Mouse (Mus musculus) embryo, embryonic 9.5 days (tissue): ENCODE results near the gene Deaf1.
A peak's percentile ranks its signal among the peaks of the same experiment; 100 is the strongest.

Experiments
- DNase-seq: peaks from one replicate; pipeline ENCODE4 v3.0.0-alpha.2; 2017; ENCODE audit errors: extremely low spot score

Deaf1 gene

DNA sequence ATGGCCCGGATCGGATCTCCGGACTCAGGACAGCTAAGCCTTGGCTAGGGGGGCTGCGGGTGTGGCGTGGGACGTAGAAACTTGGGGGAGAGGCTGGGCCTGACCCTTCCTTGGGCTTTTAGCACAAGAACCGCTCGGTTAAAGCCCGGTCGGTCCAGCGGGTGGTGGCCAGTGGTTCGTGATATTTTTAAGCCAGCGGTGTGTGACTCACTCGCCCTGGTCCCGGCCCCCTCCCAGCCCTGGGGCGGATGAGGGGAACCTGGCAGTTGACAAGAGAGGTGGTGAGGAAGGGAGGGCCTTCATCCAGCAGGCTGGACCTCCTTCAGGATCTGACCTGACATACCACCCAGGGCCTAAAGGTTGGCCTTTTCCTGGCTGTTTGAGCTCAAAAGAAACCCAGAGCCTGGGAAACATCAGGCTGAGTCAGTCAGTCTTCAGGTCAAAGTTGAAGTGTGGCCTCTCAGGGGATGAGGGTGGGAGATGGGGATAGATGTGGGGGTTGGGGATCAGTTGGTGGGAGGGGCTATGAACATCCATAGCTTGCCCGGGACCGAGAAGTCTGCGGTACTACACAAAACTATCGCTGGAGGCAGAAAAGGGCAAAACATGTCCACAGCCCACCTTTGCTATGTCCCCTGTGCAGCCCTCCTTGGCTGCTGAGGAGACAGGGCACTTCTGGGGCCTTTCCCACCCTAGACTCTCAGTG, 11.9 kb upstream of the Deaf1 start:
- no peak for DNase-seq

DNA sequence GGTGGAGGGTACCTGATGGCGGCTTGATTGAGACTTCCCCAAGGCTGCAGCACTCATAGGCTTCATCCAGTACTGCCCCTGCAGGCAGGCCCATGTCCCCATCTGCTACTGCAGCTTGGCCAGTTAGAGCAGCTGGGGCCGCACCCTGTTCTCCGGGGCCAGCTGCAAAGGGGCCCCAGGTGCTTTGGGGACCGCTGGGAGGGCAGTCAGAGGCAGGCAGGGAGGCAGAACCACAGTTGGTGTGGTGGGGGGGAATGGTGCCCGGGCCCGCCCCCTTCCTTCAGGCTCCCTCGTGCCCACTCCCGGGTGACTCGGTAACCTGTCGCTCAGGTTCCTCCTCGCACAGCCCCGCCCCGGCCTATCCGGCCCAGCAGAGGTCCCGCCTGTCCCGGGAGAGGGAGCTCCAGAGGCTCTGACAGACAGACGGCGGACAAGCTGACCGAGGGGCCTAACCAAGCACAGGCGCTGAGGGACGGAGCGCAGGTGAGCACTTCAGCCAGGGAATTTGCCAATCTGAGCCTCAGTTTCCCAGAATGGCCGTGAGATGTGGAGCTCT, 11.2 kb upstream of the Deaf1 start, which contains the start of gene Eps8l2:
Eps8l2 (plus strand) TSS at position 305 of the 556 bp plus-strand sequence.
- DNase-seq: peak; percentile 37

DNA sequence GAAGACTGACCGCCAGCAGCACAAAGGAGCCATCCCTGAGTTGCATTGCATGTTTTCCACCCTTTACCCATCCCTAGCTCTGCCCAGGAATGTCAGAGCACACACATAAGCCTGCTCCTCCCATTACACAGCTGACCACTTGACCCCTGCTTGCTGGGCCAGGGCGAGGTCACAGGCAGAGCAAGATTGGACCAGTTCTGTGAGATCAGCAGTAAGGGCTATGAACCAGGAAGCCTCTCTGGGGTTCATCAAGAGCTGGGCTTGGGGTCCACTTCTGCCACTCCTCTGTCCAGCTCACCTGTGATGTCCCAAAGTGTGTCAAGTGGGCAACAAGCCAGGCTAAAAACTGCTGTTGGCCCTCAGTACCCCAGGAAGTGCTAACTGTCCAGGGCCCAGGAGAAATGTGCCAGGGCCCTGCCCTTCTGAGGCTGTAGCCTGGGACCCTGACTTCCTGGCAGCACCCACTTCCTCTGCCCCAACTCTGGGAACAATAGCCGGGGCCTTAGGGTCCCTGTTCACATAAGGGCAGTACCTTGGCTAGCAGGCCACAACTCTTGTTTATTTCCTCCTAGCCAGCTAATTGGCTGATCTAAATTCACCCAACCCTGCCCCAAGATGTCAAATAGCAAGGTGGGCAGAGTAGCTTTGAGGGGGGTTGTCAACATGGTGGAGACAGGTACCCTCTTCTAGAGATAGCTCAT, 10.4 kb upstream of the Deaf1 start:
- peak; percentile 11 for DNase-seq

DNA sequence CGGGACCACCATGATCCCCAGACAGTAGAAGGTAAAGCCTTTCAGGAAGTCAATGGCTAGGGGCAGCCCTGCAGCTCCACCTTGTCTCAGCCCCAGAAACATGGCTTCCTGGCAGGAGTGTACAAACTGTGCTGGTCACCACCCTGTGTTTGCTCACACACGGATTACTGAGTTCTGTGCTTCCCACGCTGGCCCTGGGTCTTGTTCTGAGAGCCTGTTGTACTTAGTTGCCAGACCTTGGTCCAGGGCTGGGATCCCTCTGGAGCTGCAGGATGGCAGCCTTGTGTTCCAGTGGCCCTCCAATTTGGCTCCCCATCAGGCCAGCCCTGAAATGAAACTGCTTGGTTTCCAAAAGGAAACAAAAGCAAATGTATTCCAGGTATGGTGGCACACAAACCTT, 8.8 kb upstream of the Deaf1 start:
- DNase-seq: no peak

DNA sequence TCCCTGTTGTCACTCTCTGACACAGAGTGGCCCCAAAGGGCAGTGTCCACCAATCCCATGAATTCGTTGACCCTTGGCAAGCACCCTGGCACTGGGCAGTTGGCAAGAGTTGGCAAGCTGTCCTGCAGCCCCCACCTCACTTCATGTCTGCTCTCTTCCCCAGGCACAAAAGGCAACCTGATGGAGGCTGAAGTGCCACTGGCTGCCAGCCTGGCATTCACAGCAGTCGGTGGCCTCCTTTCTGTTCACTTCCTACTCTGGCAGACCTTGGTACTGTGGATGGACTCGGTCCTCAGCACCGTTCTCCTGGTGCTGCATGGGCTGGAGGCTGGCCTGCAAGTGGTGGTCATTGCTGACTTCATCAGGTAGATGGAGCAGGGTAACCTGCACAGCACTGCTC, 8.2 kb upstream of the Deaf1 start:
- DNase-seq: no peak

DNA sequence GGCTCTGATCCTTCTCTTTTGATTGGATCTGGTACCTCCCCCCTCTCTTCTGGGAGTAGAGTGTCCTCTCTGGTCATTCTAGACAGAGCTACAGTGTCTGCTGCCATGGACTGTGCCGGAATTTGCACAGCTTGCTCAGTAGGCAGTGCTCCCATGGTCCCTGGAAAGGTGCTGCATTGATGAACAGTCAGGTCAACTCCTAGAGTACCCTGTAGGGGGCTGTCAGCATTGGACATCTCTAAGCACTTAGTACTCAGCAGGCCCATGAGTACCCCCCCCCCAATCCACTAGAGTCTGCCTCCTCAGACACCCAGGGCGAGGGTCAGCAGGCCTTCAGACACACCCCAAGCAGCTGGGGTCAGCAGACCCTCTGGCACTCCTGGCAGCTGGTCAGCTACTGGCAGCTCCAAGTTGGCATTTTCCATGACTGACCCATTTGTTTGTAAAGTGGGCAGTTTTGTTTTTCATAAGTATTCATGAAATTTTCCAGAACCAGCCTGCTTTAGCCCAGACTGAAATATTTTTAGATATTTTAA, 7.6 kb upstream of the Deaf1 start:
- DNase-seq: no peak

DNA sequence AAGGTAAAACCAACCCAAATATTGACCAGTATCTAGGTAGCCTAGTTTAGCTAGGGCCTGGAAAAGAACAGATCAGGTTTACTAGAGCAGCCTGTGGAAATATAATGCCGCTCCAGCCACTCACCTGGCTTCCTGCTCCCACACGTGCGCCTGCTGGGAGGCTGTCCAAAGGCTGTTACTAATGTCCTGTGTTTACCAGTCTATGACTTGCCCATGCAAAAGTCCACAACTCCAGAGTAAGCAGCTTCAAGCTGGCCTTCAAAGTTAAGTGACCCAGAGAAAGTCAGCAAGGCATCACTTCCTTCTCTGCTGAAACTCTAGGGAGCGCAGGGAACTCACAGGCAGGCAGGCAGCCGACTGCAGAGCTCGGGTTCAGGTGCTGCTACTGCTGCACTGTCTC, 4.5 kb upstream of the Deaf1 start:
- DNase-seq: no peak

DNA sequence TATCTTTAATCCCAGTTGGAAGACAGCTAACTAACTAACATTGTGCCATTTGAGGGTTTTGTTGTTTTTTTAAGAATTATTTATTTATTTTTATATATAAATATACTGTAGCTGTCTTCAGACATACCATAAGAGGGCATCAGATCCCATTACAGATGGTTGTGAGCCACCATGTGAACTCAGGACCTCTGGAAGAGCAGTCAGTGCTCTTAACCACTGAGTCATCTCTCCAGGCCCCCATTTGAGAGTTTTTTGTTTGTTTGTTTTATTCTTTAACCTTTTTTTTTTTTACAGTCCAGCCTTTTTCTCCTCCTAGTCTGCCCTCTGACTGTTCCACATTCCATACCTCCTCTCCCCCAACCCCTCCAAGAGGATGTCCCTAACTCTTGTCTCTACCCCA, 3.2 kb upstream of the Deaf1 start:
- no peak for DNase-seq

DNA sequence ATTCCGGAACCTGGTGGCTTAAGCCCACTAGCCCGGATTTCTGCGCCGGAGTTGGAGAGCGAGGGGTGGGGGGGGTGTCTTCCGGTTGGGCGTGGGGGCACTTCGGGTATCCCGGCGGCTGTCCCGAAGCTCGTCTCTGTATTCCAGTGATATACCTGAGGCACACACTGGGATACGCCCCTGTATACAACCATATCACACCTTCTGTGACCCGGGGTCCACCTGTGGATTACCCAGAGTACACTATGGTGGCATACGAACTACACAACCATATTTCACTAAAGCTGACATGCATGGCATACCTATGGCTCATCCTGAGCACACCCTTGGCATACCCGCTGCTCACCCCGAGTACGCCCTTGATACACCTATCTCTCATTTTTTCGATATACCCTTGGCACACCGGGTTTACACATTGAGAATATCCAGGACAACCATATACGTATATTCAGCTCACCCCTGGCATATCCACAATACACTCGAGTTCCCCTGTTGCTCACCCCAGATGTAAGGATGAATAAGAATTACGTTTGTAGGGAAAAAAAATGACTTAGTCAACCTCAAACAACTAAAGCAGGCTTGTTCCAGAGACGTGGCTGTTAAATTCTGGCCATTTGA, 992 bp upstream of the Deaf1 start:
- DNase-seq: no peak

DNA sequence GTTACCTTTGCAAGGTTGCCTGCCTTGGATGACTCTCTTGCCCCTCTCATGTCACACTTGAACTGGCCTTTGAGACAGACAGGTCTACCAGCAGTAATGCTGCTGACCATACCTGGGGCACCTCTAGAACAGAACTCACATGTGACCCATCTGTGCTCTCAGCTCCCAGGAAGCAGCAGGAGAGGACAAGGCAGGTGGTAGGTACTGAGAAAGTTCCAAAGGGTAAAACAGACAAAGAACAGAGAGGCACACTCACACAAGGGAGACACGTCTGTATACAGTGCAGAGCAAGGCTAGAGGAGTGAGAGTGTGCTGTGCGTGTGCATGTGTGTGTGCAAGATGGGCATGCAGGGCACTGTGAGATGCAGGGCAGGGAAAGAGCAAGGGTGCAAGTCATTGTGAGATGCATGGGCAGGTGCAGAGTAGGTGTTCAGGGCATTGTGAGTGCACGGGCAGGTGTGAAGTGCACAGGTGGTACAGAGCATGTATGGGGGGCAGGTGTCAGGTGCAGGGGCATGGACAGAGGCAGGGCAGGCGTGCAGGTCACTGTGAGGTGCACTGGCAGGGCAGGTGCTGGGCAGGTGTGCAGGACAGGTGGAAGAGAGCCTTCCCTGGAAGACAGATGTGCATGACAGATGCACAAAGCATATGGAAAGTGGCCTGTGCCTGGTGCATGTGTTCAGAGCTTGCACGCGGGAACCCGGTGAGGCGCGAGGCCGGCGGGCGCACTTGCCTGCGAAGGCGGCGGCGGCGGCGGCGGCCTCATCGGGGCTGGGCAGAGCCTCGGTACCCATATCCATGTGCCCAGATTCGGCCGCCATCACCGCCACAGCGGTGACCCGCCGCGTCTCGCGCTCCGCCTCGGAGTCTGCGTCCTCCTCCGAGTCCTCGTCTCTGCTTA, 694 bp downstream of the Deaf1 start:
- peak; percentile 24 for DNase-seq

DNA sequence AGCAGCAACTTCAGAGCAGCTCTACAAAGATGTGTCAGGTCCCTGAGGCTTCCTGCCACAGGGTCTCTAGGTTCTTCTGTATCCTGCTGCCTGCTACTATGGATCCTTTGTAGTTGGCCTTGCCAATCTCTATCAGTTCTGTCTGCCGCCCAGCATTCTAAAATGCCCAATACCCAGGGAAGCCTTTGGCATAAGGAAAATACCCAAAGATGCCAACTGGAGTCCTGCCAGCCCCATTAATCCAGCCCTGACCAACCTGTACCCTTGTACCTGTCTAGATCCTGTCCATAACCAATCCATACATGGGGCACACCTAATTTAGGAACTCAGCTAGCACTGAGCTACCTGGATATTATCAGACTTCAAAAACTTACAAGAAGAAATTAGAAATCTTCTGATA, 2.8 kb downstream of the Deaf1 start:
- no peak for DNase-seq

DNA sequence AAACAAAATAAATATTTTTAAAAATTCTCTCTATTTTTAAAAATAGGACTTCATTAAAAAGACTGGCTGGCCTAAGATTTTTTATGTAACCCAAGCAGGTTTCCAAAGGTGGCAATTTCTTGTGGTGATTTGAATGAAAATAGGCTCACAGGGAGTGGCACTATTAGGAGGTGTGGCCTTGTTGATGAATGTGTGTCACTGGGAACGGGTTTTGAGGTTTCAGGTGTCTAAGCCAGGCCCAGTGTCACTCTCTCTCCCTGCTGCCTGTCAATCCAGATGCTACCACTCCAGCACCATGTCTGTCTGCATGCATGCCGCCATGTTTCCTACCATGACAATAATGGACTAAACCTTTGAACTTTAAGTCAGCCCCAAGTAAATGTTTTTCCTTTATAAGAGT, 8.0 kb downstream of the Deaf1 start:
- no peak for DNase-seq

DNA sequence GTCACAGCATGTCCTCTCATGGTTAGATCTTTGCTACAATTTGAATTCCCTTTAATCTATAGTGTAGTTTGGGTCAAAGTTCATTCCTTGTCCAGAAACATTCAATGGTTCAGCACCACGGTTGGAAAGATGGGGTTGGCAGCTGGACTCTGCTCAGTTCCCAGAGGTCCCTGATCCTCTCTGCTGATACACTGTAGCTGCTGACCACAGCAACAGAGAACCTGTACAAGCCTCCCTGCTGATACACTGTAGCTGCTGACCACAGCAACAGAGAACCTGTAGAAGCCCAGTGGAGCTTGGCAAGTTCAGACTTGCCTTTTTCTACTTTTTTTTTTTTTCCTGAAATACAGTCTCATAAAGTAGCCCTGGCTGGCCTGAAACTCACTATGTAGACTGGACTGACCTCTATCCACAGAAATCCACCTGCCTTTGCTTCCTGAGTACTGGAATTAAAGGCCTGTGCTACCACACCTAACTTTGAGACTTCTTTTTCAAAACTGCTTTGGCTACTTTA, 9.8 kb downstream of the Deaf1 start:
- no peak for DNase-seq

DNA sequence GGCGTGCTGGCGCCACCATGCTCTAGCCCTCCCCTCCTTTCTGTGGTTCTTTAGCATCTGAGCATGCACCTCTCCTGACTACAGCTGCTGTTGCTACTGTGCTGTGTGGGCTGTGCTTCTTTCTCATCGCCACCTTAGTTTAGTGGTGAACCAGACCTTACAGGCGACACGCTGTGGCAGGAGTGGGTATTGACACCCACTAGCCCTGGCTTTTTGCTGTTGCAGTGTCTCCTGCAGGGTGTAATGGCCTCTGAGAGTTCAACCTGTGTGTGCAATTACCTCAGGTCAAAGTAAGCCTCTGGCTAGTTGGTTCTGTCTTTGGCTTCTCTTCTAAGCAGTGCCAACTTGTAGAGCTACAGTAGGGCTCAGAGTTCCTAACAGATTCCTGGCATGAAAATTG, 11.5 kb downstream of the Deaf1 start:
- DNase-seq: no peak

DNA sequence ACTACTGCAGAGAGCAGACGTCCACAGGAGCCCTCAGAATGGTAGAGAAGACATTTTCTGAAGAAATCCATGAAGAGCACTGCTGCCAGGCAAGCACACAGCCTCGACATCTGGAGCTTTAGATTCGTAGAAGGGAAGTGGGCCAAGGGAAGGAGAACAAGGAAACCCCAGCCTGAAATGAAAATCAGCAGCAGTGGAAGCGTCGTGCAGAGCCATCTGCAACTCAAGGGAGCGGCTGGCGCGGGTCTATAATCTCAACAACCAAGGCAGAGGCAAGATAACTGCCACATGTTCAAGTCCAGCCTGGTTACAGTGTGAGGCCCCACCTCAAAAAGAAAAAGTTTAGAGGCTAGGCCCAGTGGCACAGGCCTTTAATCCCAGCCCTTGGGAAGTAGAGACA, 12.4 kb downstream of the Deaf1 start:
- DNase-seq: no peak

DNA sequence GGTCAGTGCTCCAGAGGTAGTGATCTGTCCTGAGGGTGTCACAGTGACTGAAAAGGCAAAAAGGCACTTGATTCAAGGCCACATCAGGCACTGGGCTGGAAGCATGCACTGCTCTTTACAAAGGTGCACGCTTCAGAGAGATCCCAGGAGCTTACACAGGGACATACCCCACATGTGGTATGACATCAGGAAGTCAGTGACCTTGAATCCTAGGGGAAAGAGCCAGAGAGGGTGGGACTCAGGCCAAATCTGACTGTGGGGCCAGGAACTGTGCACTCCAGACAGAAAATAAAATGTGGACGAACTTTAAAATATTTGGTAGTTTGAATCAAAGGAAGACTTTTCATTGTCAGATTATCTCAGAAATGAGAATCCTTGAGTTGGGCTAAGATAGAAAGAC, 13.1 kb downstream of the Deaf1 start:
- DNase-seq: no peak

DNA sequence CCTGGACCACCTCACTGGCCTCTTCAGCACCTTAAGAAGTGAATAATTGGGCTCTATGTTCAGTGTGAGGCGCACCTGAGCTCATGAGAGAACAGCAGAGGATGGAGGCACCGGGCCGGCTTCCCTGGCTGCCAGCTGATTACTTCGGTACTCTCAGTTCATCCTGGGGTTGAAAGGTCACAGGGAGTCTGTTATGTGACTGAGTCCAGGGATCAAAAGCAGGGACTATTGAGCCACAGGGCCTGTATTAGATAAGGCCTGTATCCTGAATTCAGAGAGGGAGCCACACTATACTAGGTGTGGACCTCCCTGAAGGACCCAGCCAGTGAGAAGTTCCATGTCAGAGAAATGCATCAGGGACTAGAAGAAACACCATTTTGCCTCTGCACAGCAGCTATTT, 23.0 kb downstream of the Deaf1 start:
- DNase-seq: no peak

DNA sequence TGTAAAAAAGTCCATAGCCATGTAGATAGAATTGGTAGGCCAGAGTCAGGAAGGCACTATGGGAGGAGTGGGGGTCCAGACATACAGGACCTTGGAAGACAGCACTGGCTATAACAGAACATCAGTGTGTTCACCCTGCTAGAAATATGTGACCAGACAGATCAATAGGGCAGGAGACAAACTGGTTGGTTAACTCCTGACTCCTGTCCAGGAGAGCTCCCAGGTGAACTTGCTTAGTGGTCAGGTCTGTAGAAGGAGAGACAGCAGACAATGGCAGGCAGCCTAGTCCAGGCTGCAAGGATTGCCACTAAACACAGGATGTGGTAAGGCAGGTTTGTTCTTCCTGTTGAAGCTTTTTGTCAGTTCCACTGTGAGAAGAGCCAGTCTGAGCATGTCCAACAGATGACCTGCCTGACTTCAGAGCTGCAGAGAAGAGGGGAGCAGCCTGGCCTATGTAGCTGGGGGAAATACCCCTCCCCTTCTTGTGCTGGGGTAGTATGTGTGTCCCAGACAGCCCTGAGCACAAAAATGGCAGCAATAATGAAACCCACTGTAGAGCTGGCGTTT, 24.7 kb downstream of the Deaf1 start:
- no peak for DNase-seq

DNA sequence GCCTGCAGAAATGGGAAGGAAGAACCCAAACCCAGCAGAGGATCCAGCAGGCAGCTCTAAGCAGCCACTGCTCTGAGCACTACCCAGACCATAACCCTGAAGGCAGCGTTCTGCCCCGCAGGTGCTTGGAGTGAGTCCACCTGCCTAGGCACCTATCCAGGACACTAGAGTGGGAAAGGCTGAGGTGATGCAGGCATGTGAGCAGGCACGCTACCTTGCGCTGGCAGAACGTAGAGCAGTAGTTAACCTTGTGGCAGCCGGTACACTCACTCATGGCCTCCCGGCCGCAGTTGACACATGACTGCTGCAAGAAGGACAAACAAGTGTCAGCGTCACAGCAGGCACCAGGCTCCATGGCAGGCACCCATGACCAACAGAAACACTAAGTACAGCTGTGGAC, 26.1 kb downstream of the Deaf1 start:
- no peak for DNase-seq

DNA sequence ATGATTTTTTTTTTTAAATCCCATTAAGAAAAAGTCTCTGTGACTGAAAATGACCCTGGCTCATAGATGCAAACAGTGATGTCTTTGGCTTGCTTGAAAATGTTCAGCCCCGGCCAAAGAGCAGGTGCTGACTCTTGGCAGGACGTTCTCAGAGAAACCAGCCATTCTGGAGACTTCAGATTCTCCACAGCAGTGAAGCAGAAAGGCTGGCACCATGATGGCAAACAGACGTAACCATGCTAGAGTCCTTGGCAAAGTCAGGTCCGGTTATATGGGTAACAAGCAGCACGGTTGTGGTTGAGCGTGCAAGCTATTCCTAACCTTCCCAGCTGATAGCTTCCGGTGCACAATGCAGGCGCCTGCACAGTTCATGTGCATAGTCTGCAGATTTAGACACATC, 28.3 kb downstream of the Deaf1 start:
- no peak for DNase-seq
